Mouse (Mus musculus): ENCODE measurements at regions not wholly inside any gene's neighbourhood (a gene's known extent, or its start where the extent isn't known, plus 50 kb on each side); places are given as distances from the start of the nearest gene placed in this dataset.
A peak's percentile ranks its signal among the peaks of the same experiment; 100 is the strongest.

GRCm38 (mm10) chr6:121560852-121561251 is 74.3 kb upstream of the A2m start:
- DNase-seq, result peak; percentile 6 to 48

- DNase-seq, result peak in 1 of 2 experiments; percentile 7
These were observed 74.8 kb upstream of the A2m start for GRCm38 (mm10) chr6:121560393-121560793.

- peak in 1 of 2 experiments; percentile 33 for DNase-seq
These were observed 78.7 kb upstream of the A2m start for GRCm38 (mm10) chr6:121556481-121556880.

GRCm38 (mm10) chr6:121553501-121554132 is 80.1 kb upstream of the Iqsec3 start:
- no peak for DNase-seq

- no peak for DNase-seq
These were observed 60.0 kb upstream of the Iqsec3 start for GRCm38 (mm10) chr6:121533521-121533920.

- DNase-seq, result peak; percentile 75 to 76
These were observed 59.4 kb upstream of the Iqsec3 start for GRCm38 (mm10) chr6:121532926-121533325.

GRCm38 (mm10) chr6:121531825-121532389 is 58.4 kb upstream of the Iqsec3 start:
- no peak for DNase-seq

- no peak for DNase-seq
These were observed 53.8 kb upstream of the Iqsec3 start for GRCm38 (mm10) chr6:121527281-121527680.

- no peak for DNase-seq
These were observed 52.6 kb upstream of the Iqsec3 start for GRCm38 (mm10) chr6:121526121-121526520.

GRCm38 (mm10) chr6:121524613-121524970 is 51.1 kb upstream of the Iqsec3 start:
- DNase-seq, result no peak

- peak in 1 of 2 experiments; percentile 29 for DNase-seq
These were observed 50.6 kb upstream of the Iqsec3 start for GRCm38 (mm10) chr6:121523882-121524612.
